Mouse (Mus musculus) splenic B cell, adult 2 months (primary cell): ENCODE data around the gene Fpgs.
A peak's percentile ranks its signal among the peaks of the same experiment; 100 is the strongest.

Source experiments
- DNase-seq: peaks from one replicate; pipeline ENCODE4 v3.0.0-alpha.2; 2011; ENCODE audit warnings: low read depth, low spot score
- H3K27me3 ChIP-seq: 2 replicates; pipeline ENCODE4 v1.6.1; 2012; ENCODE audit warnings: mild to moderate bottlenecking, low read length, moderate library complexity, mixed read lengths; ENCODE audit not compliant: control insufficient read depth, poor library complexity, insufficient read depth, severe bottlenecking
- H3K36me3 ChIP-seq: 2 replicates; pipeline ENCODE4 v1.6.1; 2012; ENCODE audit warnings: mild to moderate bottlenecking, low read length, moderate library complexity, mixed read lengths; ENCODE audit not compliant: control insufficient read depth, poor library complexity, insufficient read depth, severe bottlenecking

The Fpgs gene

GRCm38 (mm10) chr2:32694691-32695090 is 9.3 kb downstream of the Fpgs start:
- DNase-seq, result no peak
- Histone ChIP-seq H3K36me3 (no peaks in the 10 kb centered on the region), H3K27me3 (no peaks in the 10 kb centered on the region)

GRCm38 (mm10) chr2:32693823-32694411 is 10.0 kb downstream of the Fpgs start:
- DNase-seq, result peak; percentile 98
- Histone ChIP-seq H3K27me3 (no peaks in the 10 kb centered on the region), H3K36me3 (no peaks in the 10 kb centered on the region)

GRCm38 (mm10) chr2:32693282-32693681 is 10.7 kb downstream of the Fpgs start:
- no peak for DNase-seq
- H3K36me3 ChIP-seq, result no peaks in the 10 kb centered on the region
- no peaks in the 10 kb centered on the region for H3K27me3 ChIP-seq

- no peaks in the 10 kb centered on the region for H3K27me3 ChIP-seq
- H3K36me3 ChIP-seq, result 0 out of 2 replicates have a peak, but pooled peaks cover 1% of the 10 kb centered on the region
- no peak for DNase-seq
Observed at GRCm38 (mm10) chr2:32692496-32692895, 11.4 kb downstream of the Fpgs start.

- 0 out of 2 replicates have a peak, but pooled peaks cover 4% of the 10 kb centered on the region for H3K36me3 ChIP-seq
- H3K27me3 ChIP-seq, result no peaks in the 10 kb centered on the region
- DNase-seq, result no peak
Observed at GRCm38 (mm10) chr2:32691041-32691440, 12.9 kb downstream of the Fpgs start.

GRCm38 (mm10) chr2:32689420-32689819 is 14.5 kb downstream of the Fpgs start:
- peak; percentile 96 for DNase-seq
- no peaks in the 10 kb centered on the region for H3K27me3 ChIP-seq

GRCm38 (mm10) chr2:32687562-32687961 is 16.4 kb downstream of the Fpgs start:
- H3K27me3 ChIP-seq, result no peaks in the 10 kb centered on the region
- 0 out of 2 replicates have a peak, but pooled peaks cover 6% of the 10 kb centered on the region for H3K36me3 ChIP-seq

More at GRCm38 (mm10) chr2:32689420-32689819, 14.5 kb downstream of the Fpgs start:
- 0 out of 2 replicates have a peak, but pooled peaks cover 6% of the 10 kb centered on the region for H3K36me3 ChIP-seq

GRCm38 (mm10) chr2:32686640-32687039 is 17.3 kb downstream of the Fpgs start:
- Histone ChIP-seq H3K36me3 (0 out of 2 replicates have a peak, but pooled peaks cover 6% of the 10 kb centered on the region), H3K27me3 (no peaks in the 10 kb centered on the region)
- no peak for DNase-seq

More at GRCm38 (mm10) chr2:32687562-32687961, 16.4 kb downstream of the Fpgs start:
- no peak for DNase-seq

GRCm38 (mm10) chr2:32685807-32686206 is 18.1 kb downstream of the Fpgs start:
- Histone ChIP-seq H3K27me3 (no peaks in the 10 kb centered on the region), H3K36me3 (0 out of 2 replicates have a peak, but pooled peaks cover 6% of the 10 kb centered on the region)
- DNase-seq, result no peak

- 0 out of 2 replicates have a peak, but pooled peaks cover 6% of the 10 kb centered on the region for H3K36me3 ChIP-seq
- no peaks in the 10 kb centered on the region for H3K27me3 ChIP-seq
- no peak for DNase-seq
Observed at GRCm38 (mm10) chr2:32684681-32685428, 19.1 kb downstream of the Fpgs start.

GRCm38 (mm10) chr2:32683701-32684100 is 20.2 kb downstream of the Fpgs start:
- 0 out of 2 replicates have a peak, but pooled peaks cover 6% of the 10 kb centered on the region for H3K36me3 ChIP-seq
- H3K27me3 ChIP-seq, result no peaks in the 10 kb centered on the region
- no peak for DNase-seq

GRCm38 (mm10) chr2:32682721-32683417 is 21.1 kb downstream of the Fpgs start:
- H3K36me3 ChIP-seq, result 0 out of 2 replicates have a peak, but pooled peaks cover 6% of the 10 kb centered on the region
- no peaks in the 10 kb centered on the region for H3K27me3 ChIP-seq
- DNase-seq, result no peak

- no peaks in the 10 kb centered on the region for H3K27me3 ChIP-seq
- DNase-seq, result no peak
- 0 out of 2 replicates have a peak, but pooled peaks cover 3% of the 10 kb centered on the region for H3K36me3 ChIP-seq
Observed at GRCm38 (mm10) chr2:32681754-32682153, 22.2 kb downstream of the Fpgs start.

GRCm38 (mm10) chr2:32680961-32681650 is 22.8 kb downstream of the Fpgs start:
- Histone ChIP-seq H3K27me3 (no peaks in the 10 kb centered on the region), H3K36me3 (0 out of 2 replicates have a peak, but pooled peaks cover 3% of the 10 kb centered on the region)
- DNase-seq, result no peak
